Mouse (Mus musculus): ENCODE results near the gene Cox4i2. TPM values are rescaled to one million over a fixed set of nuclear protein-coding genes. Genes with fewer than 3 reads are reported as not detected.
A peak's percentile ranks its signal among the peaks of the same experiment; 100 is the strongest.

The Cox4i2 gene
- 4.6 and 5.5 TPM in 2 replicates for polyA plus RNA-seq (2014; fragmentation: Nextera tagmentation; extraction: Ambion mirVana)

DNA sequence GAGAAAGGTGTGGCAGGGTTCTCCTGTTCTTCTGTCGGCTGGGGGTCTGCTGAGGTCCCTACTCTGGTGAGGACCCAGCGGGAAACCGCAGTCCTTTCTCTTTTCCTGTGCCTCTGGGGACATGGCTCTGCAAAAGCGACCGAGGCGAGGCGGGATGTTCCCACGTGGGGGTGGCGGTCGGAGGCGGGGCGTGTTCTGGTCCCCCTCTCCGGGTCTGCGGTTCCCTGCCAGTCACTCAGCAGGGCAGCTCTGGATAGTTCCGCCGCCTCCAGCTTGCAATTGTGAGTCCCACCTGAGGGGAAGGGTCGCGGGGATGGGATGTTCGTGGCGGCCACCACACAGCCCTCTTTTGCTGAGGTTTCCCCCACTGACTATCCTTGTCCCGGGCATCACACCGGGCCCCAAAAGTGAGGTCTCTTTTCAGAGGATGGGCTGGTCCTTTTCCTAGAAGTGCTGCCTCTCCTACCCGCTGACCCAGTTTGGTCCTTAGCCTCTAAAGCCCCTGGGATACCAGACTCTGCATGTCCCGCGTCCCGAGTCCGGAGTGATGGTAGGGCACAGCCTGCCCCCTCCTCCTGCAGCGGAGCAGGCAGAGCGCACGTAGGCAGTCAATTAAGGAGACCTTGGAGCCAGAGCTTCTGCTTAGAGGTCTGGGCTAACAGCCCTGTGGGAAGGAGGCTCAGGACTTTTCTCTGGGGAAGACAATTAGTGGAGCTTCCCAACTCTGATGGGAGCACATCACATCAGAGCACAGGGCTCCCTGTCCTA, at the start of gene Cox4i2:
Gene Cox4i2 (plus strand): TSS at position 230 of the 768 bp plus-strand sequence.
- H3K27ac ChIP-seq (ENCODE audit: low read depth, low read length): no peak within 1 kb of the TSS
- H3K4me3 ChIP-seq (ENCODE audit: low read depth, low read length): peak within 1 kb of the TSS; percentile 3; the same call in 1 of the 2 replicates
- 2% methylated on average over 30 of the region's 30 CpGs for WGBS
- ATAC-seq (replicated peaks; ENCODE audit: low FRiP score) (0 out of 2 replicates have a peak, but pooled peaks have one; percentile 24), DNase-seq (ENCODE audit: low spot score) (peak; percentile 60)
- peak within 1 kb of the TSS; percentile 48 for H3K4me2 ChIP-seq (ENCODE audit: low read depth, low read length, severe bottlenecking)
- H3K9me3 ChIP-seq (ENCODE audit: control insufficient read depth, low read length): no peaks in the 10 kb centered on the region
- H3K9ac ChIP-seq (ENCODE audit: low read length): peak within 1 kb of the TSS; percentile 24; the same call in 1 of the 2 replicates
- peaks cover 4% of the 10 kb centered on the region; the same call in 1 of the 2 replicates for H3K4me1 ChIP-seq (replicated peaks; ENCODE audit: control insufficient read depth, insufficient read depth, low read length)
- no peaks in the 10 kb centered on the region for H3K36me3 ChIP-seq (ENCODE audit: control insufficient read depth, insufficient read depth, low read length)
- H3K27me3 ChIP-seq (ENCODE audit: control insufficient read depth, insufficient read depth, low read length): no peaks in the 10 kb centered on the region

DNA sequence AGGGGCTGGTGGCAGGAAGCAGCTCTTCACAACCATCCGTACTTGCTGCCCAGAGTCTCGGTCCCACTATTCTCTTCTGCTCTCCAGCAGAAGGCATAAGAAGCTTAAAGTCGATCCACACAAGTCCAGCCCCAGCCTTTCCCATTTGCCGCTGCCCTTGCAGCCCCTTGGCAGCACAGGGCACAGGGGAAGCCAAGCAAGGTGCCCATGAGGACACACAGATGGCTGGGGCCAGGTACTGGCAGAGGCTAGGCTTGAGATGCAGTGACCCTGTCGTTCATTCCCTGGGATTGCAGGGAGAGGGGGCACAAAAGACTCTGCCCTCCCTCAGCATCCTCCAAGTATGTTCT, 49.7 kb upstream of the Cox4i2 start:
- H3K4me3 ChIP-seq (ENCODE audit: low read depth, low read length): no peak overlapping the region
- peaks cover 16% of the 10 kb centered on the region; the same call in 1 of the 2 replicates for H3K4me1 ChIP-seq (replicated peaks; ENCODE audit: control insufficient read depth, insufficient read depth, low read length)
- no peak overlapping the region for H3K27ac ChIP-seq (ENCODE audit: low read depth, low read length)
- ATAC-seq (replicated peaks; ENCODE audit: low FRiP score) (no peak), DNase-seq (ENCODE audit: low spot score) (no peak)
- no peak overlapping the region for H3K9ac ChIP-seq (ENCODE audit: low read length)
- WGBS: 69% methylated on average over 5 of the region's 5 CpGs
- peaks cover 23% of the 10 kb centered on the region; the same call in 1 of the 2 replicates for H3K36me3 ChIP-seq (ENCODE audit: control insufficient read depth, insufficient read depth, low read length)
- H3K27me3 ChIP-seq (ENCODE audit: control insufficient read depth, insufficient read depth, low read length): no peaks in the 10 kb centered on the region
- H3K4me2 ChIP-seq (ENCODE audit: low read depth, low read length, severe bottlenecking): no peak overlapping the region
- no peaks in the 10 kb centered on the region for H3K9me3 ChIP-seq (ENCODE audit: control insufficient read depth, low read length)

DNA sequence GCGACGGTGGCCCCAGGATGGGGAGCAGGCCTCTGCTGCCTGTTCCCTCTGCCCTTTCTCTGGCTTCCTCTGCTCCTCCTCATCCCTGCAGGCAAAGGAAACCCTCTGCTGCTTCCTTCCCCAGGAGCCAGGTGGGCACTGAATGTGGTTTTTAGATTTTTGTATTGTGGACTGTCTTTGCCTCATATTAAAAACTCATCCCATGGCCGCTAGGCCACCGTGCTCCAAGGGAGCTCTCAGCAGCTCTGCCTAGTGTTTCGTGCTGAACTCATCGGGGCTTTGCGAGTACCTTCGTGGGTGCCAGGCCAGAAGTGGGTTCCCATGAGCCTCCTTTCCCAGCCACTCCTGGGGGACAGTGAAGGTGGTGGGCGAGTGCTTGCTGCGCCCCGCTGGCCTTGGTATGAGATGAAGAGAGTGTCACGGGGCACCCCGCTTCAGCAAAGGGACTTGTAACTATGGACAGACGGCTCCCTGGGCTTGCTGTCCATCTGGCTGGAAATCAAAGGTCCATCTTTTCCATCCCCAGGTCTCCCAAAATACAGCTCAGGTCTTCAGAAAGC, 49.1 kb upstream of the Cox4i2 start:
- DNase-seq (ENCODE audit: low spot score) (no peak), ATAC-seq (replicated peaks; ENCODE audit: low FRiP score) (no peak)
- Histone ChIP-seq H3K9me3 (ENCODE audit: control insufficient read depth, low read length) (no peaks in the 10 kb centered on the region), H3K27ac (ENCODE audit: low read depth, low read length) (no peak overlapping the region), H3K36me3 (ENCODE audit: control insufficient read depth, insufficient read depth, low read length) (peaks cover 23% of the 10 kb centered on the region; the same call in 1 of the 2 replicates), H3K4me1 (replicated peaks; ENCODE audit: control insufficient read depth, insufficient read depth, low read length) (peaks cover 16% of the 10 kb centered on the region; the same call in 1 of the 2 replicates), H3K27me3 (ENCODE audit: control insufficient read depth, insufficient read depth, low read length) (no peaks in the 10 kb centered on the region), H3K4me3 (ENCODE audit: low read depth, low read length) (no peak overlapping the region), H3K4me2 (ENCODE audit: low read depth, low read length, severe bottlenecking) (no peak overlapping the region), H3K9ac (ENCODE audit: low read length) (no peak overlapping the region)
- 91% methylated on average over 14 of the region's 14 CpGs for WGBS

DNA sequence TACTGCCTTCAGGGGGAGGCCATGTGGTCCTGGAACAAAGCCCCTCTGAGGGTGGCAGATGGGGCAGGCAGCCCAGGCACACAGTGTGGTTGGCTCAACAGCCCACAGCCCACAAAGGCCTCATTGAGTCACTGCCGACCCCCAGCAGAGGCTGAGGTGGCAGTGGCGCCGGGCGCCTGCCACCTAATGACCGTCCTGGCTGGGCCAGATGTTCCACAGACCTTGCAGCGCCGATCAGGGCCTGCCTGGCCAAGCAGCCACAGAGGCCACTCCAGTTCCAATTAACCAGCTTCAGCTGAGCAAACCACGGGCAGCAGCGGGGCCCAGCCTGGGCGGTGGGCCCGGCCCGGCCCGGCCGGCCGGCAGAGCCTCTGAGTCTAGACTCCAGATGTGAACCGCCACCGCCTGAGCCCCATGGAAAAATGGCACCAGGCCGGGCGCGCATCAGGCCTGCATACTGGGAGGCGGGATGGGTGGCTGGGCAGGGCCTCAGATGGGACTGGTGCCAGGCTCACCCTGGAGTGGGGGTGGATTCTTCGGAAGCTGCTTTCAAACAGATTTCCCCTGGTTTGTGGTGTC, 47.9 kb upstream of the Cox4i2 start:
- no peaks in the 10 kb centered on the region for H3K27me3 ChIP-seq (ENCODE audit: control insufficient read depth, insufficient read depth, low read length)
- H3K4me3 ChIP-seq (ENCODE audit: low read depth, low read length): no peak overlapping the region
- H3K4me2 ChIP-seq (ENCODE audit: low read depth, low read length, severe bottlenecking): no peak overlapping the region
- no peaks in the 10 kb centered on the region for H3K9me3 ChIP-seq (ENCODE audit: control insufficient read depth, low read length)
- 0 out of 2 replicates have a peak, but pooled peaks have one; percentile 21 for ATAC-seq (replicated peaks; ENCODE audit: low FRiP score)
- H3K4me1 ChIP-seq (replicated peaks; ENCODE audit: control insufficient read depth, insufficient read depth, low read length): peaks cover 16% of the 10 kb centered on the region; the same call in 1 of the 2 replicates
- WGBS: 77% methylated on average over 22 of the region's 22 CpGs
- no peak for DNase-seq (ENCODE audit: low spot score)
- H3K27ac ChIP-seq (ENCODE audit: low read depth, low read length): peak overlapping the region; percentile 48; the same call in 1 of the 2 replicates
- no peak overlapping the region for H3K9ac ChIP-seq (ENCODE audit: low read length)
- H3K36me3 ChIP-seq (ENCODE audit: control insufficient read depth, insufficient read depth, low read length): peaks cover 15% of the 10 kb centered on the region; the same call in 1 of the 2 replicates

DNA sequence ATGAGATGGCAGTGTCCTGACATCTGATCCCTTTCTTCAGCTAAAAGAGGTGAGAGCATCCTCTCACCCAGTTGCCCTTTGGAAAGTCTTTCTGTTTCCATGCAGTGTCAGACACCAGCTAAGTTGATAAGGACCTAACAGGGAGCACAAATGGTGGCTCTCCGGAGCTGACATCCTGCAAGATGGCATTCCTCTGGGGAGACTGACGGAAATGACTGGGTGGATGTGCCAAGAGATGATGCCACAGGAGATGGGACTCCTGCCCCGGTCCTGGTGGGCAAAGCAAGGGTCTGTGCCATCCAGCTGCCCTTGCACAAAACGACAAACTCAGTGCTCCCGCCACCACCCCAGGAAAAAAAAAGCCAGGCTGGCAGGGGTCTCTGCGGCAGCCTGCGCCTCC, 46.8 kb upstream of the Cox4i2 start:
- Histone ChIP-seq H3K27me3 (ENCODE audit: control insufficient read depth, insufficient read depth, low read length) (no peaks in the 10 kb centered on the region), H3K36me3 (ENCODE audit: control insufficient read depth, insufficient read depth, low read length) (peaks cover 8% of the 10 kb centered on the region; the same call in 1 of the 2 replicates), H3K27ac (ENCODE audit: low read depth, low read length) (peak overlapping the region; percentile 79), H3K4me1 (replicated peaks; ENCODE audit: control insufficient read depth, insufficient read depth, low read length) (peaks cover 16% of the 10 kb centered on the region; the same call in 1 of the 2 replicates), H3K4me3 (ENCODE audit: low read depth, low read length) (peak overlapping the region; percentile 41), H3K9ac (ENCODE audit: low read length) (peak overlapping the region; percentile 60), H3K4me2 (ENCODE audit: low read depth, low read length, severe bottlenecking) (peak overlapping the region; percentile 80), H3K9me3 (ENCODE audit: control insufficient read depth, low read length) (no peaks in the 10 kb centered on the region)
- WGBS: 25% methylated on average over 7 of the region's 7 CpGs
- ATAC-seq (replicated peaks; ENCODE audit: low FRiP score) (no peak; the same call in 1 of the 2 replicates), DNase-seq (ENCODE audit: low spot score) (no peak)

DNA sequence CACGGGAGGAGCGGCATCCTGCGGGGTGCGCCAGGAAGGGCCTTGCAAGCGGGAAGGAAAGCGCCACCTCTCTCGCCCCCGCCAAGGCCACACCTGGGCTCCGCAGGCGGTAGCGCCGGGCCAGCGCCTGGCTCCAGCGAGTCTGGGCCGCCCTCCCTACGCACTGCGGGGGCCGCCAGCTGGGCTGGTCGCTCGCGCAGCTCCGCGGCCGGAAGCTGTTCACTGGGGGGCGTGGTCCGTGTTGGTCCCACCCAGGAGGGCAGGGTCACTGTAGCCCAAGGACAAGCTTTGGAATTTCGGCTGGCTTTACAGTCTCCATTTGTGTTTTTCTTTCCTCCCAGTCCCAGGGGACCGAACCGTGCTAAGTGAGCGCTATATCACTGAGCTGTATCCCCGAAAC, 46.3 kb upstream of the Cox4i2 start:
- Histone ChIP-seq H3K4me1 (replicated peaks; ENCODE audit: control insufficient read depth, insufficient read depth, low read length) (peaks cover 16% of the 10 kb centered on the region; the same call in 1 of the 2 replicates), H3K4me3 (ENCODE audit: low read depth, low read length) (peak overlapping the region; percentile 41), H3K9ac (ENCODE audit: low read length) (peak overlapping the region; percentile 60), H3K27me3 (ENCODE audit: control insufficient read depth, insufficient read depth, low read length) (no peaks in the 10 kb centered on the region), H3K4me2 (ENCODE audit: low read depth, low read length, severe bottlenecking) (peak overlapping the region; percentile 80), H3K27ac (ENCODE audit: low read depth, low read length) (peak overlapping the region; percentile 79), H3K9me3 (ENCODE audit: control insufficient read depth, low read length) (no peaks in the 10 kb centered on the region), H3K36me3 (ENCODE audit: control insufficient read depth, insufficient read depth, low read length) (peaks cover 8% of the 10 kb centered on the region; the same call in 1 of the 2 replicates)
- 7% methylated on average over 31 of the region's 31 CpGs for WGBS
- peak; percentile 93 for DNase-seq (ENCODE audit: low spot score)
- ATAC-seq (replicated peaks; ENCODE audit: low FRiP score): peak; percentile 94

DNA sequence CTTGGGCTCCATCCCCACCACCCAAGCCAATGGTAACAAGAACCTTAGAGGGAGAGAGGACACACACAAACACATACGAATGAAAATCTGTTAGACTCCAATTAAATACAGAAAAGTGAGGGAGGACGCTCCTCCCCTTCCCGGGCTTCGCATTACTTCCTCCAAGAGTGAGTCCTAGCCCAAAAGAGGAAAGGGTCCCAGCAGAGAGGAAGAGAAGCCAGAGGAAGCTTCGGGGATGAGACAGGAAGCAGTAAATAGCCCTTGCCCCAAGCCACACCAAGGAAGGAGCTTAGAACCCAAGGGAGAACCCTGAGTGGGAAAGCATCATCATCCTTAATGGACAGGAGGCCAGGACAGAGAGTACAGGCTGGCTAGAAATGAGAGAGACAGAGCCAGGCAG, 44.9 kb upstream of the Cox4i2 start:
- no peak overlapping the region for H3K27ac ChIP-seq (ENCODE audit: low read depth, low read length)
- H3K4me3 ChIP-seq (ENCODE audit: low read depth, low read length): no peak overlapping the region
- DNase-seq (ENCODE audit: low spot score) (no peak), ATAC-seq (replicated peaks; ENCODE audit: low FRiP score) (no peak)
- no peaks in the 10 kb centered on the region for H3K9me3 ChIP-seq (ENCODE audit: control insufficient read depth, low read length)
- H3K4me2 ChIP-seq (ENCODE audit: low read depth, low read length, severe bottlenecking): no peak overlapping the region
- H3K27me3 ChIP-seq (ENCODE audit: control insufficient read depth, insufficient read depth, low read length): no peaks in the 10 kb centered on the region
- H3K36me3 ChIP-seq (ENCODE audit: control insufficient read depth, insufficient read depth, low read length): no peaks in the 10 kb centered on the region; the same call in 1 of the 2 replicates
- no peak overlapping the region for H3K9ac ChIP-seq (ENCODE audit: low read length)
- H3K4me1 ChIP-seq (replicated peaks; ENCODE audit: control insufficient read depth, insufficient read depth, low read length): peaks cover 16% of the 10 kb centered on the region; the same call in 1 of the 2 replicates
- WGBS: 89% methylated on average over 5 of the region's 5 CpGs

DNA sequence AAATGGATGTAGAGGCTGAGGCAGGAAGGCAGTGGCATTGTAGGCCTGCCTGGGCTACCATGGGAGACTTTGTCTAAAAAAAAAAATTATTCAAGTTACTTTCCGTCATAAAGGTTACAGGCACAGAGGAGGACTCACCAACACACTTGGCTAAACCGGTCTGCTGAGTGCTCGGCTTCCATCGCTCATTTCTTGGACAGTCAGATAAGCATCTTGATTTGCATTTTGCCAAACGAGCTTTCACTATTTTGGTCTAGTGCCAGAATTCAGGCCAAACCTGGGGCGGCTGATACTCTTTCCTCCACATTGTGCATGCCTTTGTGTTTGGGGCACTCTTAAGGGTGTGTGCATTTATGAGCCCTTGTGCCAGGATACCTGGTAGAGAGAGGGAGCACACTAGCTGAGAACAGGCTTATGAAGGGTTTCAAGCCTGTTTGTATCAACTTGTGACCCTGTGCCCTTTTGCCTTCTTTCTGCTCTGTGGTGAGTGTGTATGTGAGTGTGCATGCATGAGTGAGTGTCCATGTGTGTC, 37.7 kb upstream of the Cox4i2 start:
- ATAC-seq (replicated peaks; ENCODE audit: low FRiP score) (no peak), DNase-seq (ENCODE audit: low spot score) (no peak)
- Histone ChIP-seq H3K27ac (ENCODE audit: low read depth, low read length) (no peak overlapping the region), H3K9ac (ENCODE audit: low read length) (no peak overlapping the region), H3K27me3 (ENCODE audit: control insufficient read depth, insufficient read depth, low read length) (no peaks in the 10 kb centered on the region), H3K4me2 (ENCODE audit: low read depth, low read length, severe bottlenecking) (no peak overlapping the region), H3K36me3 (ENCODE audit: control insufficient read depth, insufficient read depth, low read length) (no peaks in the 10 kb centered on the region), H3K4me1 (replicated peaks; ENCODE audit: control insufficient read depth, insufficient read depth, low read length) (peaks cover 6% of the 10 kb centered on the region), H3K4me3 (ENCODE audit: low read depth, low read length) (no peak overlapping the region), H3K9me3 (ENCODE audit: control insufficient read depth, low read length) (no peaks in the 10 kb centered on the region)
- 80% methylated on average over 6 of the region's 6 CpGs for WGBS
